Mouse (Mus musculus) olfactory bulb, adult 2 months (tissue): Measurements from ENCODE around the gene Myo10.

Source experiments
- CTCF ChIP-seq: fragments of 200-500 bp; IDR thresholded peaks from 2 replicates; pipeline ENCODE4 v1.5.1; 2012; ENCODE audit warnings: low read depth, mild to moderate bottlenecking, low read length, moderate library complexity; ENCODE audit not compliant: insufficient read depth
- POLR2A ChIP-seq: fragments of 200-500 bp; IDR thresholded peaks from 2 replicates; pipeline ENCODE4 v1.6.1; 2012; ENCODE audit warnings: mild to moderate bottlenecking, low read depth, low read length, moderate library complexity; ENCODE audit not compliant: insufficient read depth

DNA sequence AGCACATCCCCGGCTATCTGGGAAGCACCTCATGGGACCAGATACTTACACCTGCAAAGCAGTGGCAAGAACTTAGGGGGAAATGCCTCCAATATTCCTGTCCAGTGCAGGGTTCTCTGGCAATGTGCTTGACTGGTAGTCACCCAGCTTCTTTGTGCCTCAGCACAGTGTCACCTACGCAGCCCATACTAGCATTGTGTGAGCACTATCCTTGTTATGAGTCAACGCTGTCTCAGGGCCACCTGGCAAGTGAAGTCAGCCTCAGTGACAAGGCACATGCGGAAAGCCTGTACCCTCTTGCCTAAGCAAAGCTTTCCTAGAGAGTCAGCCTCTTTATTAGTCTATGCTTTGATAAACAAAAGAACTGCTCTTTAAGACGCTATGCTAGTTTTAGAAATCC lies 24.0 kb upstream of the Myo10 start:
- TF ChIP-seq POLR2A (no peak), CTCF (no peak)
